Mouse (Mus musculus) G1E-ER4 (cell line): ENCODE measurements around the gene Ap1g1. TPM values are rescaled to one million over a fixed set of nuclear protein-coding genes. Genes with fewer than 3 reads are reported as not detected.

Experiments
- GATA1 ChIP-seq: IDR thresholded peaks from one replicate; pipeline ENCODE4 v1.8.0; 2012; ENCODE audit warnings: low read length, inconsistent platforms
- polyA plus RNA-seq: library from polyadenylated mRNA; stranded (reverse); fragments of >175 nt; gene quantifications from 2 replicates; pipeline ENCODE4 v1.2.3, GENCODE M21; 2012

Ap1g1 gene
- 49.1 and 53.4 TPM in 2 replicates for polyA plus RNA-seq

DNA sequence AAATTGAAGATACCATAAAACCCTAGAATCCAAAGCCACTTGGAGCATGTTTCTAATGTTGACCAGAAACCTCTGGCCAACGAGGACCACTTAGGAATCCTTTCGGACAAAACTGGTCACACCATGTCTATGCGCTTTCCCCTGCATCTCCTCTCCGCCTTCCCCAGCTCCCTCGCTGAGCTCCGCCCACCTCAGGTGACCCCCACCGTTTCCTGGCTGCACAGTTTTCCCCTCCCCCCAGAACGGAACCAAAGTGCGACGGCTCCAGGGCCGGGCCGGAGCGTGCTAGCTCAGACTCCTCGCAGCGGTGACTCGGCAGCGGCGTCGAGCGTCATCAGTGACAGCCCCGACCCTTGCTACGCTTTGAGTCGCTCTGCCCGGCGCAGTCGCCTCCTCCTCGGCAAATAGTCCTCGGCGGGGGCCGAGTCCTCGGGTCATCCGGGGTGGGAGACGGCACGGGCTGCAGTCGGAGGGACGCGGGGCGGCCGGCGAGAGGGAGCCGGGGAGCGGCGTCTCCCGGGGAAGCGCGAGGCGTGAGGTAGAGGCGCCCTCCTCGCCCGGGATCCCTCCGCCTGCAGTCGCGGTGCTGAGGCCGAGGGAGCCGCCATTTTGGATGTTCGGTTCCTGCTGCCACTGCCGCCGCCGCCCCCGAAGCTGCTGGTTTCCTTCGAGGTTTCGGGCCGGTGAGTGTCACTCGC is at the start of gene Ap1g1:
Gene Ap1g1, plus strand, starts transcription at position 275 of the 698 bp plus-strand sequence.
- TF ChIP-seq GATA1 = no peak

DNA sequence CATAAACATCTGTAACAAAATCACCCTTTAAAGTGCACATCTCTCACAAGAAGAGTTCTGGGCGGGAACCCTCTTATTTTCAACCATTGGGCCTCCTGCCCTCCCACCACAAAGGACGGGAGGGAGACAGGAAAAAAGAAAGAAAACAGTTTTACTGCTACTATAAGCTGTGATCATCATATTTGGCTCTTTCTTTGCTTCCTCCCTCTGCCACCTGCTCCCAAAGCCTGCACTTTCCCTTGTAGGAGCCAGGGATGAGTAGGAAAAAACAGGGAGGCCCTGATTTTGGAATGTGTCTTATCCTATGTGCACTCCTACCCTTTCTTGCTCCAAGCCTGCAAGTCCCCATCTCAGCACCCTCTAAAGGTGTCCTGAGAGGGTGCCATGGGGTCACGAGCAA is 47.3 kb upstream of the Ap1g1 start:
- TF ChIP-seq GATA1 = no peak

DNA sequence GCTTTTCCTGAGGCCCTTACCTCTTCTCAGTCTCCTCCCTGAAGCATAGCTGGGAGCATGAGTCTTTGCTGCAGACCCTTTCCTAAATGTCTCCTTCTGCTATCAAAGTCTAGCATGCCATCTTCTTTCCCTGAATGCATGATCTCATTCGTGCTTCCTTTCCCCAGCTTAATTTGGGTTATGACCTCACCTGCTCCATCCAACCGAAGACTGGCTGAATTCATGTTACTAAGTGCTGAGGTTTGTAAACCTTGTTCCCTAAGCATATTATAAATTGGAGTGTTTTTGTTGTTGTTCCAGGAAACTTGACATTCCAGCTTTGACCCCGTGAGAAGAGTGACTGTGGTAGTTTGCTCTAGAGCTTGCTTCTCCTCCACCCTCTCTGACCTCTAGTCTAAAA is 44.3 kb upstream of the Ap1g1 start:
- TF ChIP-seq GATA1 = no peak

DNA sequence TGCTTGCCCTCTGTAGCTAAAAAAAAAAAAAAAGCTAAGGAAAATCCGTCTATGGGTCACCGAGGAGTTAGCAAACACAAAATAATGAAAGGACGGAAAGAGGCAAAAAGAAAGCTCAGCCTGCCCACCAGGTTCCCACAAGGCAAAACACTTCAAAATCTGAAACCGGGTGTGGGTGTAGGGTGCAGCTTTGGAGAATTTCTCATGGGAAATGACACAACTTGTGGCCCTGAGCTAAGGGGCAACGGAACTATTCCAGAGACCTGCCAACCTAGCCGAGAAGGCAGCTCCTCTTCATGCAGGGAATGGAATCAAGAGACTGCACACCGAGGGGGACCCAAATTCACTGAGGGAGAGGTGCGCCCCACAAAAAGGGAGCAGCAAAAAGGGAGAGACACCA is 41.5 kb upstream of the Ap1g1 start:
- no peak for TF ChIP-seq GATA1

DNA sequence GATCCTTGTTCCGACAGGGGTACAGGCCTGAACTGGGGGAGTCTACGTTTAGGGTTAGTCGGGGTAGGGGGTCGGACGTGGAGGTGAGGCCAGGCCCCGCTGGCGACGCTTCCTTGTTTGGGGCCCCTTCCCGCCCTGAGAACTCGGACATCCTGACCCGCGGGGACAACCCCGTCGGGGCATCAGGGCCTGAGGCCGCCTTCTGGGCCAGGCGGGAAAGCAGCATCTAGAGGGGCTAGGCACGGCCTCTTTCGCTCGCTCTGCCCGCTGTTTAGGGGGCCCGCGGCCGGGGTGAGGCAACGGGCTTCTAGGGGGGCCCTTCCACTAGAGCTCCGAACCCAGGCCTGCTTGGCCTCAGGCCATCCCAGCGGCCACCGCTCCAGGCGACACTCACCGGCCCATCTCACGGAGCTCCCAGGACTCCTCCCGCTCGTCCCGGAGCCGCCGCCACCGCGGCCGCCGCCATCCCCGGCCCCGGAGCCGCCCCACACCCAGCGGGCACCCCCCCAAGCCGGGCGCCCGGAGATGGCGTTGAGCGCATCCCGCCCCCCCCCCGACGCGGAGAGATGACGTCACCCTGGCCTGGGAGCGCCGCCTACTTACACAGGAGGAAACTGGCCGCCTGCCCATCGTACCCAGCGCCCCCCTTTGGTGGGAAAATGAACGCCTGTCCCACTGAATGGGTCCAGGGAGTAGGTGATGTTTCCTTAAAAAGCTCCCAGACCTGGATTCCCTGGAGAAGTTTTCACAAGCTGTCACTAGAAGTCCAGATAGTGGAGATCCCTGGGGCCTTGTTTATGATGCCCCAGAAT is 40.9 kb upstream of the Ap1g1 start, which contains the start of gene Atxn1l:
Gene Atxn1l, minus strand, starts transcription at position 503 of the 812 bp plus-strand sequence.
- no peak for TF ChIP-seq GATA1

DNA sequence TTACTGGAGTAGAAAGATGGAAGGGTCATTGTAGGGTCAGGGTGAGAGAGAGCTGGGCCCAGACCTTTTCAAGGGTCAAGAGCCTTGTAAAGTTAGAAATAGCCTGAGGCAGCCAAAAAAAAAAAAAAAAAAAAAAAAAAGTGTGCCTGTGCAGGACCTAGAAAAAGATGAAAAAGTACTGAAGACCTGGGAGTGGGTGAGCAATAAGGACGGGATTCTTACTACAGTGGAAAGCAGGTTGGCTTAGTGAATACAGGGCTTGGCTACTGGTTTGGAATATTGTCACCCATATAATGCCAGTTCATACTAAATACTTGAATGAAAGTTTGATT is 40.3 kb upstream of the Ap1g1 start:
- TF ChIP-seq GATA1 = no peak

DNA sequence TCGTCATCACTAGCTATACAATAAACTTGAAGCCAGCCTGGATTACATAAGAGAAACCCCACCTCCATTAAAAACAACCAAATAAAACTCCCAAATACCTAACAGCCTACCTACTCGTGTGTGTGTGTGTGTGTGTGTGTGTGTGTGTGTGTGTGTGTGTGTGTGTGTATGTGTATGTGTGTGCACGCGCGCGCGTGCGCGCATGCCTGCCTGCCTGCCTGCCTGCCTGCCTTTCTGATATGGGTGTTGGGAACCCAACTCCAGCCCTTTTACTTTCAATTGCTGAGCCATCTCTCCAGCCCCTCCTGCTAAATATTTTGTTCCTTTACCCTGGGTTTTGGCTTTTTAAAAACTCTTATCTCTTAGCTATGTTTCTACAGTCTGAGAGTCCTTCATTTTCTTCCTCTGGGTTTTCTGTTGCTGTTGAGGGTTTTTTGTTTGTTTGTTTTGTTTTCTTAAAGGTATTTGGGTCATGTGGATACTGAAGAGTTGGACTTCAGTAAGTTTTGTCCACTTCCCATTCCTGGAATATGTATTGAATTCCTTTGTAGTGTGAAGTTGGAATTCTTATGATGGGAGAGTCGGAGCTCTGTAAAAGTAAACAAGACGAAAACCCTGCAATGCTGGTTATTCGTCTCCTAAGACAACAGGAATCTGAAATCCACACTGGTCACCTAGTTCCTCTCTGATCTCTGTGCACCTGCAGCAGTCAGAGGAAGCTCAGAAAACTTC is 30.7 kb upstream of the Ap1g1 start:
- no peak for TF ChIP-seq GATA1

DNA sequence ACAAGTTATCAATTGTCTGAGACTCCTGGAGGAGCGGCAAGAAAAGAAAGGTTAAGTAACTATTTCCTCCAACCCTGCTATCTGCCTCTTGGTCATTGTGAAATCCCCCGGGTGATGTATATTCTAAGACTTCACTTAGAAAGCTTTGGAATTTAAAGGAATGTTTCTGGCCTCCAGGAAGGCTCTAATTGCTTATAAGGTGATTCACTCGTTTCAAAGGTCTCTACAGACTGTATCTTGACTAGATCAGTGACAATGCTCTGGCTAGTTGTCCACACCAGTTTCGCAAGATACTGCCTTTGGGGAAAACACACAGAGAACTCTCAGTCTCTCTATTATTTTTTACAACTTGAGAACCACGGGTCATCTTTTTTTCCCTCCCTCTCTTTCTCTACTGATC is 28.1 kb upstream of the Ap1g1 start:
- no peak for TF ChIP-seq GATA1

DNA sequence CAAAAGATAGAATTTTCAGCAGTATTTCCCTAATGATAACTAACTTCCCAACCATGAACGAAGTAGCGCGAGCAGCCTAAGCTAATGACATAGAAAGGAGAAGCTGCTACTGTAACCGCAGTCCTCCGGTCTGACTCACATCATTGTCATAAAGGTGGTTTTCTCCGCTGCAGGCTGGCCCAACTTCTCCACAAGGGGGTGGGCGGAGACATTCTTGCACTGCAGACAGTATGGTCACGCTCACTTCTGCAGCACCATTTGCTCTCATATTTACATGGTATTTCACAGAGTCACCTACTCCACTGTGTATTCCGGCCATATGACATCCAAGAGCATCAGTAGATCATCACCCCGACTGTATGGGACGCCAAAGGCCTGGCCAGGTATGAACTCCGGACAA is 27.7 kb upstream of the Ap1g1 start:
- no peak for TF ChIP-seq GATA1

DNA sequence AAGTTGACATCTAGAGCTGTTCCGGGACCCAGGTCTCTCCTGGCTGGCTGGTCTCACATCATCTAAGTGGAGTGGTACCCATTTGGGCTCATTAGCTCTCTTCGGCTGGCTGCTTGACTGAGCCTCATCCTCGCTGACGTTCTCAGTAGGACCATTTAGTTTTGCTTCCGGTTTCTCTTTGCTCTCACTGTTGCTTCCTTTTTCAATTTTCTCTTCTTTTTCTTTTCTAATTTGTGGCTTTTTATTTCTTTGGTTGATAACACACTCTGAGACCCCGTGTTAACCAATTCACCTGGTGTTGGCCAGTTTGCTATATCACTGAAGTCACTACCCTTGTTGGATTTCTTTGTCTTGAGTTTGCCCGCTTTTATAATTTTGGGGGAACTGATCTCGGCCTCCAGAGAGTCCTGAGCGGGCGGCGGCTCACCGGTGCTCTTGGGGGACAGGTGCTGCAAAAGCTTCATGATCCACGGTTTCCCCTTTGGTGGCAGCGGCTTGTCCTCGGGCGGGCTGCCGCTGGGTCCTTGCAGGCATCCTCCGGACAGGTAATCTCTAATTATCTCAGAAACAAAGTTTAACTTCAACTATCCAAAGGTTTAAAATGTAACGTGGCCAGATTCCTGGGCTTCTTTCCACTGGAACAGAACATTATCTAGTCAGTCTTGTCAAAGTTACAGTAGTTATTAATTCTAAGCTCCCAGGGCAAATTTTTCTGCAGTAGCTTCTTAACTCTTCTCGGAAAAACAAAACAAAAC is 26.4 kb upstream of the Ap1g1 start:
- no peak for TF ChIP-seq GATA1

DNA sequence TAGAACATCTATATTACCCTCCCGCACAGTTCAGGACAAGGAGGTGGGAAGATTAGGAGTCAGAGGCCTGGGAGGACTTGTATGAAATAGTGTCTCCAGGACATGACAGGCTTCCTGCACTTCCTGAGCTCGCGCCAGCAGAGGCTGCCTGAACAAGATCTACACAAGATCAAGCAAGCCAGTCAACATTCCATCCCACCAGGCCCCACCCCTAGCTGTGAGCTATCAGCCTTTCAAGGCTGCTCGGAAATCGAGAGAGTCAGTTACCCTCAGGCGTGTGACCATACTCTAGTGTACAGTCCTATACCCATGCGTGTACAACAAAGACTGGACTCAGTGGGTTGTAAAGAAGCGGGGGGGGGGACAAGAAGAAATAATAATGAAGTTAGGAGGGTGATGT is 23.7 kb upstream of the Ap1g1 start:
- no peak for TF ChIP-seq GATA1

DNA sequence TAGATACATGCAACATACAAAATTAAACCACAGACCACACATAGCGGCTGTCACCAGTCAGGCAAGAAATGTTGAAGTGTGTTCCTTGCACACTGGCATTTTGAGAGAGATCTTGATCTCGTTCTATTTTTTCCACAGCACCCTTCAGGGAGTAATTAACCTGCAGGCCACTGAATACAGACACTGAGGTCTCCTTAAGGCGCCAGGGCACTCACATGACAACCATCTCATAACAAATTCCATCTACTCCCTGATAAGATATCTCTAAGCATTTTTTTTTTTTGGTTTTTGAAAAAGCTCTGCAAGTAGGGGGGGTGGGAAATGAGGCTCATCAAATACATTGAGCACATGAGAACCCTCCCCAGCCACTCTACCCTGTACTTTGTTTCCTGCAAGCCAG is 21.5 kb upstream of the Ap1g1 start:
- no peak for TF ChIP-seq GATA1

DNA sequence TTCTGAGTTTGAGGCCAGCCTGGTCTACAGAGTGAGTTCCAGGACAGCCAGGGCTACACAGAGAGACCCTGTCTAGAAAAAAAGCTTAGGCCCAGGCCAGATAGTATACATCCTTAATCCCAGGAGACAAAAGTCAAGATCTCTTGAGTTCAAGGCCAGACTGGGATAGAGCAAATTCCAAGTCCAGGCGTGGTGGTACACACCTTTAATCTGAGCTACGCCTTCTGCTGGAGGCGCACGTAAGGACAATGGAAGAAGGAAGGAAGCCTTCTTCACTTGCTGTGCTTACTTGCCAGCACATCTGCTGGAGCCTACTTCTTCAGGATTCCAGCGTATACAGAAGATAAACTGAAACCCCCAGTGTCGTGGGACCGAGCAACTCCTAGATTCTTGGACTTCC is 18.9 kb upstream of the Ap1g1 start:
- TF ChIP-seq GATA1 = no peak

DNA sequence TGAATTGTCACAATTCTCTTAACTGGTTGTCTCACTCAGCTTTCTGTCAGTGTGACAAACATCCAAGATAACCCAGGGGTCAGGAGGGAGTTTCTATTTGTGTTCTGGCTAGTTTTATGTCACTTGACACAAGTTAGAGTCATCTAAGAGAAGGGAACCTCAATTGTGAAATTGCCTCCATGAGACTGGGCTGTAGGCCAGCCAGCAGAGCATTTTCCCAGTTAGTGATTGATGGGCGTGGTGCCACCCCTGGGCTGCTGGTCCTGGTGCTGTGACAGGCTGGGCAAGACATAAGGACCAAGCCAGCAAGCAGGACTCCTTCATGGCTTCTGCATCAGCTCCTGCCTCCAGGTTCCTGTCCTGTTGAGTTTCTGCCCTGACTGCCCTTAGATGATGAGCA is 18.1 kb upstream of the Ap1g1 start:
- no peak for TF ChIP-seq GATA1

DNA sequence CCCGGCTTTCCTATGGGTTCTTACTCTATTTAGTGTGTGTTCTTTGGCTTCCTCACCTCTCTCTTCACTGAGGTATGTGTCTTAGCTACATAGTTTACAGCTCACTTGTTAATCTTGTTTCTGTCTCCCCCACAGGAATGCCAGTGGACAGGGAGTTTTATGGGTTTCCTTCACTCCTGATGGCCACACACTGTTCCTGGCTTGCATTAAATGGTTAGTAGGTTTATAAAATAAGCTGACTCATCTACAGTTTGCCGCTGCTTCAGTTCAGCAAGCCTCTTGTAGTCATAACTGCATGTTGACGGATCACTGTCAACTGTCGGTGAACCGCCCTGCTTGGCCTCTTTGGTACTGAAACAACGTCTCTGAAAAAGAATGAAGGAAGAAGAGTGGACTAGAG is 14.3 kb upstream of the Ap1g1 start:
- no peak for TF ChIP-seq GATA1

DNA sequence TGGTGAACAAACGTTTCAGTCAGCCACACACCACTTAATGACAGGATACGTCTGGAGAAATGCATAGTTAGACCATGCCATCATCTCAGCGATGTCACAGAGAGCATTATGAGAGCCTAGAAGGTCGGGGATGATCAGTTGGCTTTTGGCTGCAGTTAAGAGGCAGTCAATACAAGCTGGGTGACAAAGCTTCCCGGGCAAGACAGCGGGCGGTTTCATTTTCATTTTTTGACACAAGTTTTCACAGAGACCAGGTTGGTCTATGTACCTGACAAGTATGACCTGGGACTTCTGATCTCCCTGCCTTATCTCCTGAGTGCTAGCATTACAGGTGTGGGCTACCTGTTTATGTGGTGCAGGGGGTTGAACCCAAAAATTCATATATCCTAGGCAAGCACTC is 12.3 kb upstream of the Ap1g1 start:
- no peak for TF ChIP-seq GATA1
